Mouse (Mus musculus) kidney, postnatal 36 days (tissue): ENCODE data around the gene Maml1.

Experiments
- DNase-seq, 2 experiments: peaks; one replicate each; pipeline ENCODE4 v3.0.0; 2021 to 2022; ENCODE audit warnings: mixed read lengths in 2 of 2

The Maml1 gene

GRCm38 (mm10) chr11:50238821-50239791 lies 53.0 kb downstream of the Maml1 start:
- DNase-seq: no peak

GRCm38 (mm10) chr11:50238324-50238723 lies 53.8 kb downstream of the Maml1 start, which contains the start of gene Ltc4s:
Ltc4s (minus strand) TSS chr11:50238616.
- DNase-seq: peak; percentile 56 to 57

- peak in 1 of 2 experiments; percentile 63 for DNase-seq
Measured at GRCm38 (mm10) chr11:50236937-50237835, 54.9 kb downstream of the Maml1 start.

GRCm38 (mm10) chr11:50236540-50236936 lies 55.6 kb downstream of the Maml1 start:
- DNase-seq: peak; percentile 95 to 97

GRCm38 (mm10) chr11:50234606-50235005 lies 57.5 kb downstream of the Maml1 start:
- DNase-seq: no peak

GRCm38 (mm10) chr11:50233993-50234392 lies 58.1 kb downstream of the Maml1 start:
- peak in 1 of 2 experiments; percentile 58 for DNase-seq

- no peak for DNase-seq
Measured at GRCm38 (mm10) chr11:50233022-50233421, 59.1 kb downstream of the Maml1 start.

- peak; percentile 71 to 80 for DNase-seq
Measured at GRCm38 (mm10) chr11:50231411-50231810, 60.7 kb downstream of the Maml1 start.

- no peak for DNase-seq
Measured at GRCm38 (mm10) chr11:50230481-50231304, 61.4 kb downstream of the Maml1 start.

- DNase-seq: peak in 1 of 2 experiments; percentile 67
Measured at GRCm38 (mm10) chr11:50229252-50229910, 62.7 kb downstream of the Maml1 start.

- peak in 1 of 2 experiments; percentile 59 for DNase-seq
Measured at GRCm38 (mm10) chr11:50228772-50229171, 63.3 kb downstream of the Maml1 start.

GRCm38 (mm10) chr11:50227736-50228135 lies 64.4 kb downstream of the Maml1 start:
- peak in 1 of 2 experiments; percentile 57 for DNase-seq

- DNase-seq: peak in 1 of 2 experiments; percentile 55
Measured at GRCm38 (mm10) chr11:50227226-50227625, 64.9 kb downstream of the Maml1 start.

- peak in 1 of 2 experiments; percentile 23 for DNase-seq
Measured at GRCm38 (mm10) chr11:50226406-50226805, 65.7 kb downstream of the Maml1 start.

- DNase-seq: peak; percentile 62 to 74
Measured at GRCm38 (mm10) chr11:50225611-50226378, 66.3 kb downstream of the Maml1 start.

- DNase-seq: peak; percentile 91 to 97
Measured at GRCm38 (mm10) chr11:50224671-50225530, 67.2 kb downstream of the Maml1 start.

GRCm38 (mm10) chr11:50223783-50224662 lies 68.1 kb downstream of the Maml1 start:
- peak in 1 of 2 experiments; percentile 67 for DNase-seq

GRCm38 (mm10) chr11:50222559-50223276 lies 69.4 kb downstream of the Maml1 start:
- peak; percentile 71 to 72 for DNase-seq
